Mouse (Mus musculus) heart, postnatal 0 days (tissue): ENCODE measurements around the gene Yipf2.

Source experiments
- CTCF ChIP-seq: IDR thresholded peaks from 2 replicates; pipeline ENCODE4 v1.5.1; 2016; ENCODE audit warnings: antibody characterized with exemption, control low read depth, low read depth
- EP300 ChIP-seq: IDR thresholded peaks from 2 replicates; pipeline ENCODE4 v1.6.1; 2016; ENCODE audit warnings: antibody characterized with exemption, low read depth

GRCm38 (mm10) chr9:21589538-21589937 is 3.1 kb downstream of the Yipf2 start:
- TF ChIP-seq CTCF: no peak
- TF ChIP-seq EP300: no peak
